Mouse (Mus musculus) heart, adult 2 months (tissue): Measurements from ENCODE around the gene Ydjc.

Experiments used
- CTCF ChIP-seq: fragments of 200-600 bp; IDR thresholded peaks from 2 replicates; pipeline ENCODE4 v1.8.1; 2022; ENCODE audit warnings: antibody characterized with exemption, mild to moderate bottlenecking, moderate library complexity
- POLR2A ChIP-seq: fragments of 200-500 bp; IDR thresholded peaks from 2 replicates; pipeline ENCODE4 v1.6.1; 2011; ENCODE audit warnings: mild to moderate bottlenecking, low read depth, low read length, control low read depth; ENCODE audit not compliant: insufficient read depth

GRCm38 (mm10) chr16:17167179-17167578, 22.8 kb downstream of the Ydjc start:
- TF ChIP-seq CTCF (no peak), POLR2A (no peak)
